Mouse (Mus musculus) mammary gland, adult 2 months (tissue): ENCODE data around the gene Ccdc103. TPM values are rescaled to one million over a fixed set of nuclear protein-coding genes. Genes with fewer than 3 reads are reported as not detected.

Source experiments
- polyA plus RNA-seq: library from polyadenylated mRNA; depleted of rRNA; stranded (reverse); fragments of >200 nt; gene quantifications from 2 replicates; pipeline ENCODE4 v1.2.3, GENCODE M21; 2012; ENCODE audit warnings: low replicate concordance; rRNA removed

The Ccdc103 gene
- 0.17 and 0.23 TPM in 2 replicates for polyA plus RNA-seq

GRCm38 (mm10) chr11:102880585-102881313 is at the start of gene Ccdc103, which contains the start of gene Eftud2:
Gene Ccdc103, plus strand, starts transcription at chr11:102881204.
Gene Eftud2, minus strand, starts transcription at chr11:102880985.

GRCm38 (mm10) chr11:102835549-102835948 is 45.5 kb upstream of the Ccdc103 start, which contains the start of gene Higd1b:
Gene Higd1b, plus strand, starts transcription at chr11:102835849.

GRCm38 (mm10) chr11:102884616-102885219 is 3.7 kb downstream of the Ccdc103 start, which contains the start of gene Fam187a:
Gene Fam187a, plus strand, starts transcription at chr11:102885169.

GRCm38 (mm10) chr11:102900763-102901162 is 19.8 kb downstream of the Ccdc103 start, which contains the start of gene Gfap:
Gene Gfap, minus strand, starts transcription at chr11:102900912.

GRCm38 (mm10) chr11:102924557-102925350 is 43.8 kb downstream of the Ccdc103 start, which contains the start of gene Kif18b:
Gene Kif18b, minus strand, starts transcription at chr11:102925124.

Other genes with a start within 250 kb of the Ccdc103 start
- gene Meioc, start 217.5 kb upstream of the Ccdc103 start, polyA plus RNA-seq = not detected in 2 replicates
- gene Ccdc43, start 183.4 kb upstream of the Ccdc103 start, polyA plus RNA-seq = 4.6 and 10.7 TPM in 2 replicates
- gene Adam11, start 119.8 kb upstream of the Ccdc103 start, polyA plus RNA-seq = 6.2 and 16.5 TPM in 2 replicates
- gene Gjc1, start 61.5 kb upstream of the Ccdc103 start, polyA plus RNA-seq = 3.8 and 7.5 TPM in 2 replicates
- 3.1 and 6.5 TPM in 2 replicates for gene Higd1b, start 45.4 kb upstream of the Ccdc103 start, polyA plus RNA-seq
- gene Eftud2, start 219 bp upstream of the Ccdc103 start, polyA plus RNA-seq = 110 and 130 TPM in 2 replicates
- not detected in 2 replicates for gene Fam187a, start 4.0 kb downstream of the Ccdc103 start, polyA plus RNA-seq
- 0.14 and 0.29 TPM in 2 replicates for gene Gfap, start 19.7 kb downstream of the Ccdc103 start, polyA plus RNA-seq
- gene Kif18b, start 43.9 kb downstream of the Ccdc103 start, polyA plus RNA-seq = 1.1 and 2.2 TPM in 2 replicates
- gene C1ql1, start 65.5 kb downstream of the Ccdc103 start, polyA plus RNA-seq = 0.13 TPM in 1 of 2 replicates, not detected in the other
- 32.0 and 53.6 TPM in 2 replicates for gene Nmt1, start 147.0 kb downstream of the Ccdc103 start, polyA plus RNA-seq
- gene Dcakd, start 147.1 kb downstream of the Ccdc103 start, polyA plus RNA-seq = 76.9 and 78.1 TPM in 2 replicates
- gene Plcd3, start 220.5 kb downstream of the Ccdc103 start, polyA plus RNA-seq = 27.0 and 29.3 TPM in 2 replicates
- 85.8 and 135 TPM in 2 replicates for gene Acbd4, start 220.5 kb downstream of the Ccdc103 start, polyA plus RNA-seq
- 13.3 and 18.0 TPM in 2 replicates for gene Hexim1, start 235.0 kb downstream of the Ccdc103 start, polyA plus RNA-seq